Mouse (Mus musculus): Measurements from ENCODE around the gene Exog. TPM values are rescaled to one million over a fixed set of nuclear protein-coding genes. Genes with fewer than 3 reads are reported as not detected.
A peak's percentile ranks its signal among the peaks of the same experiment; 100 is the strongest.

Gene Exog
- polyA plus RNA-seq (2012; ENCODE audit: insufficient read depth, insufficient read length, missing spikeins): 4.6 and 5.7 TPM in 2 replicates

GRCm38 (mm10) chr9:119444738-119445429 lies at the start of gene Exog:
Gene Exog, plus strand, starts transcription at chr9:119444943.
- 0 out of 2 replicates have a peak, but pooled peaks have one; percentile 18 for TF ChIP-seq POLR2A (IDR thresholded peaks at IDR 0.05; ENCODE audit: borderline replicate concordance, low read depth, low read length)
- TF ChIP-seq CTCF (IDR thresholded peaks at IDR 0.05; ENCODE audit: low read depth, low read length): no peak
- Histone ChIP-seq H3K4me1 (ENCODE audit: control insufficient read depth, insufficient read depth, low read length) (peaks cover 5% of the 10 kb centered on the region; the same call in 1 of the 2 replicates), H3K4me3 (ENCODE audit: insufficient read depth, low read length) (peak within 1 kb of the TSS; percentile 80), H3K27ac (ENCODE audit: insufficient read depth, low read depth, low read length) (no peak within 1 kb of the TSS)

GRCm38 (mm10) chr9:119401351-119401750 lies 43.4 kb upstream of the Exog start:
- Histone ChIP-seq H3K4me1 (ENCODE audit: control insufficient read depth, insufficient read depth, low read length) (peaks cover 8% of the 10 kb centered on the region), H3K27ac (ENCODE audit: insufficient read depth, low read depth, low read length) (peak overlapping the region; percentile 11; the same call in 1 of the 2 replicates), H3K4me3 (ENCODE audit: insufficient read depth, low read length) (peak overlapping the region; percentile 63)
- no peak for TF ChIP-seq POLR2A (IDR thresholded peaks at IDR 0.05; ENCODE audit: borderline replicate concordance, low read depth, low read length)
- no peak for TF ChIP-seq CTCF (IDR thresholded peaks at IDR 0.05; ENCODE audit: low read depth, low read length)

GRCm38 (mm10) chr9:119401801-119402214 lies 42.9 kb upstream of the Exog start, which contains the start of gene Acvr2b:
Gene Acvr2b, plus strand, starts transcription at chr9:119402118.
- peaks cover 8% of the 10 kb centered on the region for H3K4me1 ChIP-seq (ENCODE audit: control insufficient read depth, insufficient read depth, low read length)
- no peak for TF ChIP-seq CTCF (IDR thresholded peaks at IDR 0.05; ENCODE audit: low read depth, low read length)
- TF ChIP-seq POLR2A (IDR thresholded peaks at IDR 0.05; ENCODE audit: borderline replicate concordance, low read depth, low read length): no peak
- H3K4me3 ChIP-seq (ENCODE audit: insufficient read depth, low read length): peak within 1 kb of the TSS; percentile 91
- peak within 1 kb of the TSS; percentile 85 for H3K27ac ChIP-seq (ENCODE audit: insufficient read depth, low read depth, low read length)

GRCm38 (mm10) chr9:119402253-119403235 lies 42.2 kb upstream of the Exog start:
- TF ChIP-seq POLR2A (IDR thresholded peaks at IDR 0.05; ENCODE audit: borderline replicate concordance, low read depth, low read length) (no peak), CTCF (IDR thresholded peaks at IDR 0.05; ENCODE audit: low read depth, low read length) (no peak)
- peak overlapping the region; percentile 85 for H3K27ac ChIP-seq (ENCODE audit: insufficient read depth, low read depth, low read length)
- peaks cover 8% of the 10 kb centered on the region for H3K4me1 ChIP-seq (ENCODE audit: control insufficient read depth, insufficient read depth, low read length)
- peak overlapping the region; percentile 91 for H3K4me3 ChIP-seq (ENCODE audit: insufficient read depth, low read length)

- Histone ChIP-seq H3K4me1 (ENCODE audit: control insufficient read depth, insufficient read depth, low read length) (peaks cover 8% of the 10 kb centered on the region), H3K4me3 (ENCODE audit: insufficient read depth, low read length) (peak overlapping the region; percentile 91), H3K27ac (ENCODE audit: insufficient read depth, low read depth, low read length) (no peak overlapping the region)
- TF ChIP-seq POLR2A (IDR thresholded peaks at IDR 0.05; ENCODE audit: borderline replicate concordance, low read depth, low read length): no peak
- no peak for TF ChIP-seq CTCF (IDR thresholded peaks at IDR 0.05; ENCODE audit: low read depth, low read length)
Measured at GRCm38 (mm10) chr9:119403236-119403641, 41.5 kb upstream of the Exog start.

GRCm38 (mm10) chr9:119404090-119404489 lies 40.7 kb upstream of the Exog start:
- TF ChIP-seq CTCF (IDR thresholded peaks at IDR 0.05; ENCODE audit: low read depth, low read length) (no peak), POLR2A (IDR thresholded peaks at IDR 0.05; ENCODE audit: borderline replicate concordance, low read depth, low read length) (no peak)
- Histone ChIP-seq H3K4me3 (ENCODE audit: insufficient read depth, low read length) (peak overlapping the region; percentile 91; the same call in 1 of the 2 replicates), H3K27ac (ENCODE audit: insufficient read depth, low read depth, low read length) (no peak overlapping the region), H3K4me1 (ENCODE audit: control insufficient read depth, insufficient read depth, low read length) (peaks cover 8% of the 10 kb centered on the region)

GRCm38 (mm10) chr9:119407884-119408283 lies 36.9 kb upstream of the Exog start:
- peaks cover 5% of the 10 kb centered on the region; the same call in 1 of the 2 replicates for H3K4me1 ChIP-seq (ENCODE audit: control insufficient read depth, insufficient read depth, low read length)
- no peak overlapping the region for H3K4me3 ChIP-seq (ENCODE audit: insufficient read depth, low read length)
- no peak for TF ChIP-seq POLR2A (IDR thresholded peaks at IDR 0.05; ENCODE audit: borderline replicate concordance, low read depth, low read length)
- no peak for TF ChIP-seq CTCF (IDR thresholded peaks at IDR 0.05; ENCODE audit: low read depth, low read length)
- no peak overlapping the region for H3K27ac ChIP-seq (ENCODE audit: insufficient read depth, low read depth, low read length)

GRCm38 (mm10) chr9:119408898-119409664 lies 35.7 kb upstream of the Exog start:
- peaks cover 2% of the 10 kb centered on the region; the same call in 1 of the 2 replicates for H3K4me1 ChIP-seq (ENCODE audit: control insufficient read depth, insufficient read depth, low read length)
- H3K27ac ChIP-seq (ENCODE audit: insufficient read depth, low read depth, low read length): no peak overlapping the region
- no peak overlapping the region for H3K4me3 ChIP-seq (ENCODE audit: insufficient read depth, low read length)
- TF ChIP-seq CTCF (IDR thresholded peaks at IDR 0.05; ENCODE audit: low read depth, low read length) (no peak), POLR2A (IDR thresholded peaks at IDR 0.05; ENCODE audit: borderline replicate concordance, low read depth, low read length) (no peak)

GRCm38 (mm10) chr9:119409864-119410263 lies 34.9 kb upstream of the Exog start:
- H3K4me1 ChIP-seq (ENCODE audit: control insufficient read depth, insufficient read depth, low read length): no peaks in the 10 kb centered on the region
- H3K27ac ChIP-seq (ENCODE audit: insufficient read depth, low read depth, low read length): no peak overlapping the region
- H3K4me3 ChIP-seq (ENCODE audit: insufficient read depth, low read length): no peak overlapping the region
- no peak for TF ChIP-seq POLR2A (IDR thresholded peaks at IDR 0.05; ENCODE audit: borderline replicate concordance, low read depth, low read length)
- no peak for TF ChIP-seq CTCF (IDR thresholded peaks at IDR 0.05; ENCODE audit: low read depth, low read length)
